Mouse (Mus musculus) stomach, postnatal 0 days (tissue): ENCODE measurements at regions not wholly inside any gene's neighbourhood (a gene's known extent, or its start where the extent isn't known, plus 50 kb on each side); places are given as distances from the start of the nearest gene placed in this dataset.

Source experiments
- ATAC-seq: fragments of 200-750 bp; cut with Nextera tagmentation; 2 replicates; pipeline ENCODE4 v1.8.0; 2017; ENCODE audit not compliant: low FRiP score, low TSS enrichment
- DNase-seq: peaks from one replicate; pipeline ENCODE4 v3.0.0-alpha.2; 2016; ENCODE audit warnings: low spot score
- H3K27ac ChIP-seq: fragments of 300-500 bp; sonication (generic); replicated peaks from 2 replicates; pipeline ENCODE4 v1.5.1; 2014; ENCODE audit warnings: mild to moderate bottlenecking, control low read depth
- H3K27me3 ChIP-seq: fragments of 300-500 bp; sonication (generic); 2 replicates; pipeline ENCODE4 v1.6.1; 2014; ENCODE audit warnings: low read length; ENCODE audit not compliant: control insufficient read depth, insufficient read depth
- H3K36me3 ChIP-seq: fragments of 300-500 bp; sonication (generic); 2 replicates; pipeline ENCODE4 v1.6.1; 2014; ENCODE audit warnings: low read length, mixed read lengths; ENCODE audit not compliant: control insufficient read depth, insufficient read depth
- H3K4me1 ChIP-seq: fragments of 300-500 bp; sonication (generic); replicated peaks from 2 replicates; pipeline ENCODE4 v1.6.1; 2014; ENCODE audit warnings: antibody characterized with exemption; ENCODE audit not compliant: control insufficient read depth, insufficient read depth
- H3K4me2 ChIP-seq: fragments of 300-500 bp; sonication (generic); replicated peaks from 2 replicates; pipeline ENCODE4 v1.6.1; 2014; ENCODE audit warnings: low read depth, mild to moderate bottlenecking, control low read depth, moderate library complexity
- H3K4me3 ChIP-seq: fragments of 300-500 bp; sonication (generic); 2 replicates; pipeline ENCODE4 v1.5.1; 2014; ENCODE audit warnings: low read depth, low read length, control low read depth
- H3K9ac ChIP-seq: fragments of 300-500 bp; sonication (generic); 2 replicates; pipeline ENCODE4 v1.6.1; 2014; ENCODE audit warnings: mild to moderate bottlenecking, low read length, control low read depth, mixed read lengths
- H3K9me3 ChIP-seq: fragments of 300-500 bp; sonication (generic); 2 replicates; pipeline ENCODE4 v1.6.1; 2016; ENCODE audit warnings: low read length; ENCODE audit not compliant: control insufficient read depth
- CTCF ChIP-seq: IDR thresholded peaks from 2 replicates; pipeline ENCODE4 v1.5.1; 2016; ENCODE audit warnings: antibody characterized with exemption, low read depth, mild to moderate bottlenecking, moderate library complexity
- EP300 ChIP-seq: optimal IDR thresholded peaks from 2 replicates; pipeline ENCODE3; 2016; ENCODE audit warnings: antibody characterized with exemption
- WGBS: fragments of 180-500 bp; shearing (Covaris S2); extraction: QIAGEN DNeasy Blood & Tissue Kit; methylation state at CpG from one replicate; pipeline ENCODE4 v1.1.7; 2014; 5-methylcytosine and 5-hydroxymethylcytosine counted together

GRCm38 (mm10) chrX:7428621-7429523, 53.2 kb upstream of the Usp27x start:
- 0 out of 2 replicates have a peak overlapping the region, but pooled peaks have one; percentile 24 for H3K27ac ChIP-seq
- H3K36me3 ChIP-seq, result no peaks in the 10 kb centered on the region
- DNase-seq, result peak; percentile 32
- H3K9me3 ChIP-seq, result no peaks in the 10 kb centered on the region
- H3K4me1 ChIP-seq, result no peaks in the 10 kb centered on the region
- no peak overlapping the region for H3K9ac ChIP-seq
- H3K27me3 ChIP-seq, result no peaks in the 10 kb centered on the region
- 49% methylated on average over 20 of the region's 20 CpGs for WGBS
- H3K4me2 ChIP-seq, result no peak overlapping the region
- peak; percentile 69 for ATAC-seq
- TF ChIP-seq EP300, result no peak
- 0 out of 2 replicates have a peak, but pooled peaks have one; percentile 9 for TF ChIP-seq CTCF
- H3K4me3 ChIP-seq, result no peak overlapping the region
